Mouse (Mus musculus) lung, adult 10 weeks (tissue): ENCODE results near the gene Gpam. TPM values are rescaled to one million over a fixed set of nuclear protein-coding genes. Genes with fewer than 3 reads are reported as not detected.

Source experiments
- polyA plus RNA-seq: library from polyadenylated mRNA; stranded (reverse); fragments of 350-450 nt; fragmentation: Illumina TruSeq; extraction: RNeasy Lipid Tissue Mini Kit (QIAGEN cat#74804); gene quantifications from one replicate; pipeline ENCODE4 v1.2.3, GENCODE M21; 2014; ENCODE audit warnings: low read depth, low replicate concordance; ENCODE audit not compliant: insufficient read depth

Gene Gpam
- polyA plus RNA-seq = 22.0 TPM

GRCm38 (mm10) chr19:55127072-55127718 lies at the start of gene Gpam:
Gene Gpam, minus strand, starts transcription at chr19:55127238.

Other genes with a start within 250 kb of the Gpam start
- gene Tectb, start 53.5 kb upstream of the Gpam start, polyA plus RNA-seq = 0.10 TPM
- 0.09 TPM for gene Gucy2g, start 114.0 kb upstream of the Gpam start, polyA plus RNA-seq
- 79.6 TPM for gene Acsl5, start 124.7 kb upstream of the Gpam start, polyA plus RNA-seq
- gene Zdhhc6, start 188.8 kb upstream of the Gpam start, polyA plus RNA-seq = 18.9 TPM
- 9.5 TPM for gene Vti1a, start 189.1 kb upstream of the Gpam start, polyA plus RNA-seq